Mouse (Mus musculus): ENCODE data around the gene Kcnip4.
A peak's percentile ranks its signal among the peaks of the same experiment; 100 is the strongest.

Gene Kcnip4

GRCm38 (mm10) chr5:48408276-48408675, 1116.4 kb downstream of the Kcnip4 start:
- DNase-seq (ENCODE audit: low read depth): no peak

DNA sequence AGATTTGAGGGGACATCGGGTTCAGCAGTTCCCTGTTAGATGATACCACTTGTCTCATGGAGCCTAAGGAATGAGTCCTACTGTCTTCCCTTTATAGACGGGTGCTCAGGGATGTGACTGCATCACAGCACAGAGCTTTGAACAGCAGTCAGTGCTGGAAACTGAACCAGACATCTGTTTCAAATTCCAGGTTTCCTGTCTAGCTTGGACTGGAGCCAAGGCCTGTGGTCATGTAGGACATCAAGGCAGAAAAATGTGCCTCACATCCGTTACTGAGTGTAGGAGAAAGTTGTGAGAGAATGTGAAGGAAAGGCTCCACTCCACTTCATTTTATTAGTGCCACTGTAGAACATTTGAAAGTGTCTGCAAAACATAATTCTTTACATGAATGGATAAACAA, 1122.2 kb downstream of the Kcnip4 start:
- peak; percentile 42 for DNase-seq (ENCODE audit: low read depth)

DNA sequence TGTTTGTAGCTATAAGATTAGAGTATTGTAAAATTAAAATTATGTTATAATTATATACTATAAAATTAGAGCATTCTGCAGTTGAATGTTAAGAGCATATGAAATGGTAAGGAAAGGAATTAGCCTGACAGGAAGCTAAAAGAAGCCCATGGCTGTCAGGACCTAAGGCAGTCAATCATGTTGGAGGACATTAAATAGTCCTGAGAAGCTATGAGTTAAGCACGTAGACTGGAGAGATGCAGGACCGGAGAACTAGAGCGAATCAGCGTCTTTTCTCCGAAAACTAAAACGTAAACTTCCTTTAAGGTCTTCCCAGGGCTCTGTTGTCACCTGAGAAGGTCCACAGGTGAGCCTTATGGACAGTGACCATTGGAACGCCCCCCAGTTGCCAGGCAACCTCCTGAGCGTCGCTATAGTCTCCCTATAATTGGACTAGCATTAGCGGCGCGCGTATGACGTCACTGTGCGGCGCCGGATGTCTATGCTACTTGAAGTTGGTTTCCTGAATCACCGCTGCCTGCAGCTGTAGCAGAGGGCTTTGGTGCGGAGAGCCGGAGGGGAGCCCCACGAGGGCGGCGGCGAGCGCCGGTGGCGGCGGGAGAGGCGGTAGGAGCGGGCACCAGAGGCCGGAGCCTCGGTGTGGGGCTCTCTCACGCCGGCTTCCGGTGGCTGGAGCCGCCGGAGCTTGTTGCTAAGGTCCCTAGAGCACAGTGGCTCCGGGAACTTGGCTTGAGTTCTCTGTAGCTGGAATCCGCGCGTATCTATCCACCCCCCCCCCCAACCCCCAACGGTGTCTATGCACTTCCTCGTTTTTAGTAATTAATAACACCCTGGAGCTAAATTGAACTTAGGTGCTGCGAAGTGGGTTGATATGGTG, 1152.6 kb downstream of the Kcnip4 start:
- DNase-seq (ENCODE audit: low read depth): peak; percentile 83

- DNase-seq (ENCODE audit: low read depth): no peak
Measured at GRCm38 (mm10) chr5:48349309-48349708, 1175.4 kb downstream of the Kcnip4 start.

- no peak for DNase-seq (ENCODE audit: low read depth)
Measured at GRCm38 (mm10) chr5:48345983-48346648, 1178.6 kb downstream of the Kcnip4 start.

GRCm38 (mm10) chr5:48345095-48345982, 1179.4 kb downstream of the Kcnip4 start:
- DNase-seq (ENCODE audit: low read depth): peak; percentile 21

DNA sequence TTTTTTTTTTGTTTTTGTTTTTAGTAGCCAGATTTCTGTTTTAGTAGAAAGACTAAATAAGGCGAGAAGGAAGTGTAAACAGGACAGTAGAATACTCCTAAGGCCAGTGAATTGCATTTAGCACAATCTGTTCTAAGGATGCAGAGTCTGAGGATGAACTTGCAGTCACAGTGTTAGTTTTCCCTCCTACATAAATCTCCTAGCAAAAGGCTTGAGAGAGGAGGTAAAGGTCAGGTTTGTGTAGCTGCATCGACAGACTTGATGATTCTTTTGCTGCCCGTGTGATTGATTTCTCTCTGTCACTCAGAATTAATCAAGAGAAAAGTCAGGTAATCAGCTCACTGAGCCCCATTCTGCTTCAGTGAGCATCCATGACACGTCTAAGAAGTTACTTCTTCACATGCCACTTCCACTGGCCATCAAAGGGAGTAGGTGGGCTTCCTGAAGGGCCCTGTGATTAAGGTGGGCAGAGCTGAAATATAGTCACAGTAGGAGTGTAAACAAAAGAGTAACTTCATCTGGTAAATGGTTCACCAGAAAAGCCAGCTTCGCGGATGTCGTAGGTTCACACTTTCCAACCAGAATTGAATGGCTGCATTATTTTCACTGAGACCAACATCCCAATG, 1183.8 kb downstream of the Kcnip4 start:
- no peak for DNase-seq (ENCODE audit: low read depth)
